Mouse (Mus musculus) erythroblast, embryonic 14.5 days (primary cell): ENCODE results near the gene Htra1.

Experiments
- GATA1 ChIP-seq: IDR thresholded peaks from 2 replicates; pipeline ENCODE4 v1.6.1; 2012; ENCODE audit warnings: low read length, inconsistent platforms, mixed read lengths
- TAL1 ChIP-seq: IDR thresholded peaks from 3 replicates; pipeline ENCODE4 v1.6.1; 2012; ENCODE audit warnings: low read length, inconsistent platforms, mixed read lengths

DNA sequence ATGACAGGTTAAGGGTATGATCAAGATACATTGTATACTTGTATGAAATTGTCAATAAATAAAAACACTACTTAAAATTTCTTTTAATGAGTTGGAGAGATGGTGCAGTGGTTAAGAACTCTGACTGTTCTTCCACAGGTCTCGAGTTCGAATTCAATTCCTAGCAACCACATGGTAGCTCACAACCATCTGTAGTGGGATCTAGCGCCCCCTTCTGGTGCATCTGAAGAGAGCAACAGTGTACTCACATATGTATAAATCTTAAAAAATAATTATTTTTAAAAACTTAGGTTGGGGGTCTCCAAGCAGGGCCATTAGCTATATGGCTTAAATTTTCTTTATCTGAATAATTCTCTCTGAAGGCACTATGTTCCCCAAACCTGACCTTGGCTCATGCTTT is 5.5 kb upstream of the Htra1 start:
- no peak for TF ChIP-seq GATA1
- TF ChIP-seq TAL1: no peak
